Mouse (Mus musculus): ENCODE measurements around the gene Numa1.

DNA sequence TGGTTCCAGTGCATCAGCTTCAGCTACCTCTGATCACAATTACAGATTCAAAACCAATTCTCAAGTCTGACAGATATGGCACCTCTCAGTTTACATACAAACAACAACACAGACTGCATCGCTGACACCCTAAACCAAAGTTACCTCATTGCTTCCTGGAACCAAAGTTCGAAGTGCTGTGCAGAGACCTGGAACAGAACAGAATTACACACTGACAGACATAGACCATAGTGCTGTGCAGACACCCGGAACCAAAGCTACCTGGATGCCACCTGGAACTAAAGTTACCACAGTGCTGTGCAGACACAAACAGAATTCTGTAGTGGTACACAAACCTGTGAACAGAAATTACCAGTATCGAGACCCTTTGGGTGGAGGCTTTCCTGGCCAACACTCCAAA lies 5.8 kb downstream of the Numa1 start:
- no peak for TF ChIP-seq GATA1 (IDR thresholded peaks at IDR 0.05; ENCODE audit: borderline replicate concordance, low read length)
- no peak for TF ChIP-seq FLI1 (IDR thresholded peaks at IDR 0.05; ENCODE audit: low read length)
